Mouse (Mus musculus): ENCODE measurements at regions not wholly inside any gene's neighbourhood (a gene's known extent, or its start where the extent isn't known, plus 50 kb on each side); places are given as distances from the start of the nearest gene placed in this dataset.

GRCm38 (mm10) chr13:60427755-60428385, 173.9 kb upstream of the Dapk1 start:
- TF ChIP-seq FLI1 (IDR thresholded peaks at IDR 0.05; ENCODE audit: low read length) (no peak), GATA1 (IDR thresholded peaks at IDR 0.05; ENCODE audit: borderline replicate concordance, low read length) (no peak)

All from megakaryocyte, embryonic 14.5 days (primary cell).